Mouse (Mus musculus): ENCODE data around the gene Cox7a1.

GRCm38 (mm10) chr7:30216723-30217151, 32.8 kb downstream of the Cox7a1 start:
- peak; percentile 54 for TF ChIP-seq CTCF (conservative IDR thresholded peaks at IDR 0.05; ENCODE audit: low read length)
- TF ChIP-seq POU5F1 (IDR thresholded peaks at IDR 0.05; ENCODE audit: borderline replicate concordance, low read length): no peak
- no peak for TF ChIP-seq NANOG (IDR thresholded peaks at IDR 0.05; ENCODE audit: borderline replicate concordance, low read length)

Data from E14TG2a.4 (cell line).